Mouse (Mus musculus) midbrain, embryonic 16.5 days (tissue): ENCODE measurements at regions not wholly inside any gene's neighbourhood (a gene's known extent, or its start where the extent isn't known, plus 50 kb on each side); places are given as distances from the start of the nearest gene placed in this dataset.
"Not testable (repeated sequence)": the region's sequence is repeated elsewhere in the genome, so short reads cannot be mapped to it uniquely, and the experiment has no call there.

ENCODE experiments used
- ATAC-seq: fragments of 200-750 bp; cut with Nextera tagmentation; 2 replicates; pipeline ENCODE4 v1.8.0; 2017; ENCODE audit warnings: moderate TSS enrichment
- H3K27ac ChIP-seq: fragments of 300-500 bp; sonication (generic); 2 replicates; pipeline ENCODE4 v1.5.1; 2014; ENCODE audit warnings: mild to moderate bottlenecking, low read length, mixed read lengths
- H3K27me3 ChIP-seq: fragments of 300-500 bp; sonication (generic); 2 replicates; pipeline ENCODE4 v1.6.1; 2014; ENCODE audit warnings: low read depth, low read length, mixed read lengths; ENCODE audit not compliant: control insufficient read depth, insufficient read depth
- H3K36me3 ChIP-seq: fragments of 300-500 bp; sonication (generic); 2 replicates; pipeline ENCODE4 v1.6.1; 2014; ENCODE audit warnings: mild to moderate bottlenecking, low read length, moderate library complexity, mixed read lengths; ENCODE audit not compliant: control insufficient read depth, insufficient read depth
- H3K4me1 ChIP-seq: fragments of 300-500 bp; sonication (generic); 2 replicates; pipeline ENCODE4 v1.6.1; 2014; ENCODE audit warnings: mild to moderate bottlenecking, low read length, mixed read lengths; ENCODE audit not compliant: control insufficient read depth, insufficient read depth
- H3K4me2 ChIP-seq: fragments of 300-500 bp; sonication (generic); 2 replicates; pipeline ENCODE4 v1.6.1; 2014; ENCODE audit warnings: mild to moderate bottlenecking, low read length, mixed read lengths
- H3K4me3 ChIP-seq: fragments of 300-500 bp; sonication (generic); 2 replicates; pipeline ENCODE4 v1.5.1; 2014; ENCODE audit warnings: low read depth, mild to moderate bottlenecking, low read length, moderate library complexity, mixed read lengths
- H3K9ac ChIP-seq: fragments of 300-500 bp; sonication (generic); 2 replicates; pipeline ENCODE4 v1.6.1; 2014; ENCODE audit warnings: low read depth, low read length, mixed read lengths
- H3K9me3 ChIP-seq: fragments of 300-500 bp; sonication (generic); replicated peaks from 2 replicates; pipeline ENCODE4 v1.6.1; 2014; ENCODE audit warnings: mild to moderate bottlenecking, low read length, mixed read lengths; ENCODE audit not compliant: control insufficient read depth, poor library complexity, severe bottlenecking
- WGBS: fragments of 180-500 bp; shearing (Covaris S2); extraction: QIAGEN DNeasy Blood & Tissue Kit; methylation state at CpG from one replicate; pipeline ENCODE4 v1.1.7; 2014; 5-methylcytosine and 5-hydroxymethylcytosine counted together

DNA sequence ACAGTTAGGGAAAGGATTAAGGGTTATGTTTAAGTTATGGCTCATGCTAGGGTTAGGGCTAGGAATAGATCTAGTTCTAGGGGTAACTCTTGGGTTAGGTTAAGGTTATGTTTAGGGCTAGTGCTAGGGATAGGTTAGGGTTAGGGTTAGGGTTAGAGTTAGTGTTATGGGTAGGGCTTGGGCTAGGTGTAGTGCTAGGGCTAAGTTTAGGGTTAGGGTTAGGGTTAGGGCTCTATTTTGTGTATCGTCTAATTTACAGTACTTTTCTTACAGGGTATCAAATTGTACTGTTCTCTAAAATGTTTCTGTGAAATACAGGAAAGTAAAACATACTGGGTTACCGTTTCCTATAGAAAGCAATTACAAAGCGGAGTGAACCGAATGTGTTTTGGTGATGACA lies 64.8 kb downstream of the Ptchd3 start:
- H3K9me3 ChIP-seq = no peaks in the 10 kb centered on the region
- no peak overlapping the region for H3K4me3 ChIP-seq
- no peak overlapping the region for H3K9ac ChIP-seq
- H3K4me1 ChIP-seq = no peaks in the 10 kb centered on the region
- ATAC-seq = no peak
- H3K36me3 ChIP-seq = no peaks in the 10 kb centered on the region
- H3K4me2 ChIP-seq = no peak overlapping the region
- 97% methylated on average over 4 of the region's 4 CpGs for WGBS
- H3K27me3 ChIP-seq = no peaks in the 10 kb centered on the region
- H3K27ac ChIP-seq = no peak overlapping the region

DNA sequence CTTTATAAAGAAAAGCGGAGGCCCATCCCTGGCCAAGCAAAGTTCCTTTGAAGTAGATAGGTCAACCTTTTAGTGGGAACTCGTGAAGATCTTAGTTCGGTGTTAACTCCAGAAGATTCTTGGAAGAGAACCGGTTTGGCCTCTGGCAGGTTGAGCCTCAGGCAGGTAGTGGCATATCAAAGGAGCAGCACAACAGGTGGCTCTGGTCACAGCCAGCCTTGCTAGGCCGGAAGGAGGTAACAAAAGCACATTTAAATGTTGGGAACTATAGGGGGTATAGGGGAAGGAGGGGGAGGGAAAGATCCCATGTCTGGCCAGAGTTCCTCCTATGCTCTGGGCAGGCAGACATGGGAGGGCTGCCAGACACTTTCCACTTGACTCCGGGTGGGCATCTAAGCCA lies 74.3 kb downstream of the Ptchd3 start:
- H3K4me3 ChIP-seq = not testable (repeated sequence)
- 78% methylated on average over 6 of the region's 6 CpGs for WGBS

DNA sequence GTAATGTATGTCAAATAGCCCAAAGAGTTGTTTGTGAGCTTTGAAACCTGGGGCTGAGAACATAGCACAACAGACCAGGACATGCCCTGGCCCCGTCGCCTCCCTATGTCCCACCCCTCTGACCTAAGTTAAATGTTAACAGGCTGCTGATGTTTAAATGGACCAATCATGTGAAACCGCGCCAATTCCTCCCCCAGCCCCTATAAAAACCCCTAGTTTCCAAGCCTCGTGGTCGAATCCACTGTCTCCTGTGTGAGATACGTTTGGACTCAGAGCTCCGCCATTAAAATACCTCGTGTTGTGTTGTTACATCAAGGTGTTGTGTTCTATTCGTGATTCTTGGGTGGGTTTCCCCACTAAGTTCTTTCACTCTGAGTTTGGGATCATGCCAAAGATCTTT lies 94.6 kb downstream of the Ptchd3 start:
- H3K4me2 ChIP-seq, H3K9me3 ChIP-seq, H3K27me3 ChIP-seq, H3K27ac ChIP-seq, ATAC-seq, H3K9ac ChIP-seq, H3K4me1 ChIP-seq, H3K4me3 ChIP-seq, H3K36me3 ChIP-seq: not testable (repeated sequence)
- WGBS = 94% methylated on average over 10 of the region's 10 CpGs

More for the DNA sequence above, 74.3 kb downstream of the Ptchd3 start:
- H3K4me2 ChIP-seq, H3K4me1 ChIP-seq, H3K27ac ChIP-seq, H3K9me3 ChIP-seq, ATAC-seq, H3K27me3 ChIP-seq, H3K9ac ChIP-seq, H3K36me3 ChIP-seq: not testable (repeated sequence)

DNA sequence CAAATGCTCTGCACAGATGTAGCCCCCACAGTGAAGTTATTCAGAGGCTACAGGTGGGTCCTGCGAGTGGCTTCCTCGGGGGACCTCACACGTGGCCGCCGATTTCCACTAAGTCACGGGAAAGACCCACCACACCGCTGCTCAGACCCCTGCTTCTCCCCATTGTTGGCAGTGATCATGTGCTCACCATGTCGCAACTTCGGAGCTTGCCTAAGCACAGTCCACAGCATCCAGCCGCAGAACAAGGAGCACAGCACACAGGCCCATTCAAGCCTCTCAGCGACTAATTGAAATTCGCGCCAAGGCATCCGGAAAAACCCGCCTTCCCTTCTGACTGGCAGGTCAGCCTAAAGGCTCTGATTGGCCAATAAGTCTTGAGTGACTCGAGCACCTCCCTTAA lies 95.0 kb downstream of the Ptchd3 start:
- ATAC-seq, H3K9me3 ChIP-seq, H3K27me3 ChIP-seq, H3K4me1 ChIP-seq, H3K27ac ChIP-seq, H3K36me3 ChIP-seq, H3K9ac ChIP-seq, H3K4me3 ChIP-seq: not testable (repeated sequence)
- WGBS = 40% methylated on average over 15 of the region's 16 CpGs
- H3K4me2 ChIP-seq = peak overlapping the region; percentile 19; the same call in 1 of the 2 replicates

DNA sequence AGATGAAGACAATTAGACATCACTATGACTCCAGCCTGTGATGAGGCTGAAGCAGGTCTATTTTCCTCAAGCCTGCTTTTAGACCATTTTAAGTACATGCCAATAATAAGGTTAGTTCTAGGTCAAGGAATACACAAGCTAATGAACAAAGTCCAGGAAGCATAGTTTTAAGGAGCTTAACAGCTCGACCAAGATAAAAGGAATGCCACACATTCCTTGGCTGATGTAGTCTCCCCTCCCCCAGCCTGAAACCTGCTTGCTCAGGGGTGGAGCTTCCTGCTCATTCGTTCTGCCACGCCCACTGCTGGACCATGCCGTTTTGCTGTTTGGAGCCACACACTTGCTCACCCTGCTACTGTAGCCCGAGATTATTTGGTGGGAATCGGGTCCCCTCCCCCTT lies 121.7 kb downstream of the Ptchd3 start:
- WGBS = 80% methylated on average over 6 of the region's 6 CpGs

GRCm38 (mm10) chr11:121956367-121957235 lies 126.6 kb downstream of the Ptchd3 start:
- not testable (repeated sequence) for H3K9ac ChIP-seq, H3K4me3 ChIP-seq, H3K27me3 ChIP-seq, ATAC-seq, H3K4me1 ChIP-seq, H3K9me3 ChIP-seq, H3K36me3 ChIP-seq, H3K27ac ChIP-seq
- WGBS = 10% methylated on average over 19 of the region's 20 CpGs
- peak overlapping the region; percentile 39 for H3K4me2 ChIP-seq

More for the DNA sequence above, 121.7 kb downstream of the Ptchd3 start:
- not testable (repeated sequence) for H3K27me3 ChIP-seq, H3K4me1 ChIP-seq, H3K27ac ChIP-seq, ATAC-seq, H3K9ac ChIP-seq, H3K9me3 ChIP-seq, H3K4me3 ChIP-seq, H3K4me2 ChIP-seq, H3K36me3 ChIP-seq

GRCm38 (mm10) chr11:121958735-121959134 lies 128.7 kb downstream of the Ptchd3 start:
- not testable (repeated sequence) for H3K27ac ChIP-seq, H3K9me3 ChIP-seq, H3K9ac ChIP-seq, H3K4me1 ChIP-seq, H3K27me3 ChIP-seq, ATAC-seq, H3K4me3 ChIP-seq, H3K4me2 ChIP-seq, H3K36me3 ChIP-seq
- WGBS = 90% methylated on average over 5 of the region's 5 CpGs

GRCm38 (mm10) chr11:121964111-121964510 lies 134.1 kb downstream of the Ptchd3 start:
- not testable (repeated sequence) for H3K4me2 ChIP-seq, H3K9me3 ChIP-seq, H3K36me3 ChIP-seq, H3K9ac ChIP-seq, H3K4me3 ChIP-seq, H3K27me3 ChIP-seq, H3K27ac ChIP-seq, H3K4me1 ChIP-seq, ATAC-seq

- not testable (repeated sequence) for H3K27ac ChIP-seq, ATAC-seq, H3K4me1 ChIP-seq, H3K4me2 ChIP-seq, H3K27me3 ChIP-seq, H3K9ac ChIP-seq, H3K9me3 ChIP-seq, H3K4me3 ChIP-seq, H3K36me3 ChIP-seq
- WGBS = 0% methylated on average over 1 of the region's 1 CpGs
These were observed 135.9 kb downstream of the Ptchd3 start for GRCm38 (mm10) chr11:121965911-121966310.
